In genomic region chr11:31721908-31722307, GRCm38 (mm10) we compare ENCODE assay signal across 14 mouse cellular contexts.
"Had no signal": no experiment of that assay in that cellular context is flagged by ENCODE, and none has a peak within 500 bp of the region (broad histone marks: within the 10 kb centered on the region; RNA-seq: fewer than 3 reads in every experiment).

No protein-coding gene starts in this region.

- H3K4me3 ChIP-seq: limb, embryonic 10.5 days; limb, embryonic 13.5 days; megakaryocyte, embryonic 14.5 days had no signal

- H3K9me3 ChIP-seq: limb, embryonic 10.5 days; limb, embryonic 13.5 days; megakaryocyte, embryonic 14.5 days had no signal

- H3K9ac ChIP-seq: limb, embryonic 13.5 days had no signal

- H3K27me3 ChIP-seq: limb, embryonic 13.5 days; megakaryocyte, embryonic 14.5 days had no signal

- DNase-seq: kidney, adult 18-20 months; kidney, adult 9 months; kidney, postnatal 14 days; kidney, postnatal 4 days; lung, adult 2 months; lung, postnatal 36 days; midbrain, embryonic 14.5 days; thymus, adult 18-20 months; thymus, postnatal 36 days had no signal

- H3K4me2 ChIP-seq: limb, embryonic 13.5 days; midbrain, embryonic 11.5 days had no signal

- H3K36me3 ChIP-seq: limb, embryonic 10.5 days; limb, embryonic 13.5 days had no signal

- H3K4me1 ChIP-seq: limb, embryonic 10.5 days; limb, embryonic 13.5 days had no signal

- ATAC-seq: intestine, embryonic 16.5 days had no signal

- H3K27ac ChIP-seq: limb, embryonic 10.5 days; limb, embryonic 13.5 days had no signal
